Mouse (Mus musculus): ENCODE data around the gene Efcab8.

DNA sequence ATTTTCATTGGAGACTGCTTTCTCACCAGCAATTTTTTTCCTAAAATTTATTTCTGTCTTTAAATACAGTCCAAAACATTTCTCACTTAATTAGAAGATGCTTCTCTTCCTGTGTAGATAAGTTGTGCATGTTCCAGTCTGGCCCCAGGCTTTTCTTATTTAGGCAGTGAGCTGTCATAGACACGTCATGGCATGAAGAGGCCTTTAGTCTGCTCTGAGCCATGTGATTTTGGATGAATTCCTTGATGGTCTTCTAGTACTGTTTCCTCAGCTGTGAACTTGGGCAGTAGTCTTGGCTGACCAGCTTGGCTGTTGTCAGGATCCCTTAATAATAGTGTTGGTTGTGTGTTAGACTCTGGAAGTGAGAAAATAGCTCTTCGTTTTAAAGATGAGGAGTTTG lies 29.4 kb upstream of the Efcab8 start:
- no peak for TF ChIP-seq CTCF (IDR thresholded peaks at IDR 0.05; ENCODE audit: control insufficient read depth, insufficient read depth, insufficient read length)
- TF ChIP-seq MAX (IDR thresholded peaks at IDR 0.05): no peak
- TF ChIP-seq MYOD1 (IDR thresholded peaks at IDR 0.05; ENCODE audit: control insufficient read depth, insufficient read length, low read depth): no peak
- no peak for TF ChIP-seq MYOG (IDR thresholded peaks at IDR 0.05; ENCODE audit: control insufficient read depth, extremely low read depth, insufficient read length)
- no peak for TF ChIP-seq CEBPB (IDR thresholded peaks at IDR 0.05; ENCODE audit: low read depth)
- TF ChIP-seq USF1 (IDR thresholded peaks at IDR 0.05; ENCODE audit: low read depth): no peak

Measured in C2C12 (cell line).